Mouse (Mus musculus) myocyte (in vitro differentiated cells): ENCODE measurements around the gene Hspbap1.

Experiments used
- E2F4 ChIP-seq: IDR thresholded peaks from one replicate; pipeline ENCODE4 v1.6.1; 2011; ENCODE audit warnings: mild to moderate bottlenecking, control low read depth, moderate library complexity; ENCODE audit not compliant: insufficient read depth
- MYOG ChIP-seq, 3 experiments: IDR thresholded peaks; one replicate each; pipeline ENCODE4 v1.6.1; 2011; ENCODE audit warnings: control low read depth in 2 of 3, low read depth in 2 of 3, mild to moderate bottlenecking in 2 of 3; ENCODE audit not compliant: insufficient read length in 2 of 3, control insufficient read depth in 1 of 3, insufficient read depth in 1 of 3
- POLR2A ChIP-seq: IDR thresholded peaks from one replicate; pipeline ENCODE4 v1.6.1; 2011; ENCODE audit warnings: low read depth, mild to moderate bottlenecking, control low read depth, moderate library complexity; ENCODE audit not compliant: insufficient read length
- TCF3 ChIP-seq: IDR thresholded peaks from one replicate; pipeline ENCODE4 v1.6.1; 2011; ENCODE audit warnings: low read depth, control low read depth; ENCODE audit not compliant: insufficient read length

GRCm38 (mm10) chr16:35771606-35772005 is 1.4 kb downstream of the Hspbap1 start:
- TF ChIP-seq MYOG (IDR thresholded peaks at IDR 0.05; ENCODE audit: control insufficient read depth in 1 of 3, insufficient read depth in 1 of 3, insufficient read length in 2 of 3, low read depth in 2 of 3) = no peak
- TF ChIP-seq POLR2A = no peak
- TF ChIP-seq TCF3 = no peak
- no peak for TF ChIP-seq E2F4
